Mouse (Mus musculus) kidney, adult 2 months (tissue): ENCODE results near the gene BC049352.

Experiments used
- CTCF ChIP-seq: fragments of 200-500 bp; conservative IDR thresholded peaks from 2 replicates; pipeline ENCODE4 v1.5.1; 2011; ENCODE audit warnings: low read depth, mild to moderate bottlenecking, control low read depth, low read length, moderate library complexity, mixed read lengths; ENCODE audit not compliant: insufficient read depth, insufficient read length
- POLR2A ChIP-seq: fragments of 200-500 bp; IDR thresholded peaks from one replicate; pipeline ENCODE4 v1.6.1; 2011; ENCODE audit warnings: low read depth, low read length, control low read depth

- TF ChIP-seq CTCF (no peak), POLR2A (no peak)
Observed at GRCm38 (mm10) chr9:45140945-45141344, 40.9 kb upstream of the BC049352 start.
